Mouse (Mus musculus) layer of hippocampus, postnatal 10 days (tissue): ENCODE results near the gene Mrpl45. TPM values are rescaled to one million over a fixed set of nuclear protein-coding genes. Genes with fewer than 3 reads are reported as not detected.
"Not testable (repeated sequence)": the region's sequence is repeated elsewhere in the genome, so short reads cannot be mapped to it uniquely, and the experiment has no call there.

ENCODE experiments used
- DNase-seq, 2 experiments: peaks; one replicate each; pipeline ENCODE4 v3.0.0; 2021; ENCODE audit warnings: low spot score in 2 of 2
- long read RNA-seq: library from polyadenylated mRNA; stranded (forward); transcript quantifications from one replicate; pipeline ENCODE4 v2.0.0, GENCODE M21; 2023
- total RNA-seq, 2 experiments: library from RNA; stranded (reverse); gene quantifications; 2 replicates each; pipeline ENCODE4 v1.2.3; 2021

The Mrpl45 gene
- total RNA-seq: 10 to 100 TPM; 22.8 to 23.7 TPM
- long read RNA-seq, transcript Mrpl45-201 (8 exons, 2,431 nt): major isoform, 51 of 83 reads
- long read RNA-seq, partial matches to known transcripts: 7 of 83 reads
- long read RNA-seq, other reads (novel, unspliced or antisense): 25 of 83 reads

GRCm38 (mm10) chr11:97315504-97316503 lies at the start of gene Mrpl45:
Gene Mrpl45, plus strand, starts transcription at chr11:97315716.
- DNase-seq: peak; percentile 98 to 99

DNA sequence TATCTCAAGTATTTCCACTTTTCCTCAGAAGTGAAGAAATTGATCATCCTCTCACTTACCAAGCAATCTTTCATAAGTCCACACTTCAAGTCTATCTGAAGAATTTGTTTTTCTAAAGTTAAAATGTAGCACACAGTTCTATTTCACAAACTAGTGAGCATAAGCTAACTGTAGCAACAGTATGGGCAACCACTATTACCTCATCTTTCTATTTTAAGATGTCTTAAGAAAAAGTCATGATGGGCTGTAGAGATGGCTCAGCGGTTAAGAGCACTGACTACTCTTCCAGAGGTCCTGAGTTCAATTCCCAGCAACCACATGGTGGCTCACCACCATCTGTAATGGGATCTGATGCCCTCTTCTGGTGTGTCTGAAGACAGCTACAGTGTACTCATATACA lies 49.0 kb upstream of the Mrpl45 start:
- DNase-seq: not testable (repeated sequence)

GRCm38 (mm10) chr11:97270004-97270403 lies 45.5 kb upstream of the Mrpl45 start:
- not testable (repeated sequence) for DNase-seq

- no peak for DNase-seq
Observed at GRCm38 (mm10) chr11:97272835-97273234, 42.7 kb upstream of the Mrpl45 start.

GRCm38 (mm10) chr11:97273613-97274012 lies 41.9 kb upstream of the Mrpl45 start:
- no peak for DNase-seq

- DNase-seq: not testable (repeated sequence)
Observed at GRCm38 (mm10) chr11:97274947-97275346, 40.6 kb upstream of the Mrpl45 start.

GRCm38 (mm10) chr11:97275349-97275748 lies 40.2 kb upstream of the Mrpl45 start:
- DNase-seq: no peak

DNA sequence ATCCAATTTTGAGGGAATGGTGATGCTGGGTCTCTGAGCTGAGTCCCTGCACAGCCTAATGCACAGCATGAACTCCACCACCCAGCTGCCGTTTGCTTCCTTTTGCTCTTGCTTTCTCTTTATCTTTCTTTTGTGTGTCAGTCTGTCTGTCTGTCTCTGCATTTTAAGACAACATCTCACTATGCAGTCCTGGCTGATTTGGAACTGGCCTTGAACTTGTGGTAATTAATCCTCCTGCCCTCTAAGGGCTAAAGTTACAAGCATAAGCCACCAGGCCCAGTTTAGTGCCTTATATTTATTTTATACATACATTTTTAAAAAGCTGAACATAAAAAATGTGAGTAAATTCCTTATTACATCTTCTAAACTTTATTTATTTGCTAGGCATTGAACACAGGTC lies 39.5 kb upstream of the Mrpl45 start:
- DNase-seq: no peak

DNA sequence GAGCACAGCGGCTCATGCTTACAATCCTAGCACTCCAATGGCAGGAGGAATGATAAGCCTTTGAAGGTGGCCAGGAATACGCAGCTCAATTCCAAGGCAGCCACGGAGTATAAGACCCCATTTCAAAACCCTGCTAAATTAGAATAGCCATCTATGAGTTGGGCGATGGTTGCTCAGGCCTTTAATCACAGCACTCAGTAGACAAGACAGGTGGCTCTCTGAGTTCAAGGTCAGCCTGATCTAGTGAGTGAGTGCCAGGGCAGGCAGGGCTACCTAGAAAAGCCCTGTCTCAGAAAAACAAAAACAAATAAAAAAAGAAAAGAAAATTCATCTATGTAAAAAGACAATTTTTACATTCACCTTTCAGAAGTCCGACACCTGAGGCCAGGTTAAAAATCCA lies 38.4 kb upstream of the Mrpl45 start:
- no peak for DNase-seq

DNA sequence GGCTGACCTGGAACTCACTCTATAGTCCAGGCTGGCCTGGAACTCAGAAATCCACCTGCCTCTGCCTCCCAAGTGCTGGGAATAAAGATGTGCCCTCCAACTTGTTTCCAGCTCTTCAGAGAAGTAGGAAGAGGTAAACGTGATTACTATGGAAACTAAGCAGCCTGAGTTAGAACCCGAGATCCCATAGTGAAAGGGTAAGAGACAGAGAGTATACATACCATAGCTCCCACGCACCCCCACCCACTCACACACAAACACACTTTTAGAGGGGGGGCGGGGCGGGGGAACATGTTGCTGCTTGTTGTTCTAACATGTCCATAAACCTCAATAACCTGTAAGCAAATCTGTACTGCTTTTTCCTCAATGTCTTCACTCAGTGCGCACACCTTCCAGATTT lies 37.1 kb upstream of the Mrpl45 start:
- no peak for DNase-seq

- DNase-seq: no peak
Observed at GRCm38 (mm10) chr11:97279040-97279404, 36.5 kb upstream of the Mrpl45 start.

DNA sequence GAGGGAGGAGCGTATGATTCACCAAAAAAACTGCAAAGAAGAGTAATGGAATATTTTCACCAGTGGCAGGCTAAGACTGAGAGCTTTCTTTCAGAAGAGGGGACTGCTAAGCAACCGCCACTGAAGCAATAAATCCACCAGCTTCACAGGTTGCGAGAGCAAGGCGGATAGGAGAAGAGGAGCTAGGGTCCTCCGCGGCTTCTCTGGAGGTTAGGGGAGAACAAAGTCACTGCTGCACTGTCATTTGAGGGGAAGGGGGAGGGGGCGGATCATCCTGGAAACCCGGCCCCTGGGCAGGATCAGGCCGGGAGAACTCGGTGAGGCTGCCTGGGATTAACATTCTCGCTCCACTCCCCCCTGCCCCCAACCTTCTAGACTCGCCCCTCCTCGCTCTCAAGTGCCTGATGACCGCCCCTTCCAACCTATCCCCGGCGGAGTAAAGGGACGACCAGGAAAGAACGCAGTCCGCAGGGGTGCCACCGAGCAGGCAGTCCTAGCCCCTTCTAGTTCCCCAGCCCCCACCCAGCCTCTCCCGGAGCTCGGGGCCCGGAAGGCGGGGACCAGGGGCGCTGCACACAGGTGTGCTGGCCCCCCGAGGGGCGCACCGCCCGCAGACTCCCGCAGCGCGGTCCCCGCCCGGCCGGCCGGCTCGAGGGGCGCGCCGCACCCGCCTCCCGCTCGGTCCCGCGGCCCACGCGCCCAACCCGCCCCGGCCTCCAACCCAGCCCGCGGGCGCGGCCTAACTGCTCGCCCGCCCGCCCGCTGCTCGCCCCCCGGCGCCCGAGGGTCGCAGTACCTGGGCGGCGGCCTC lies 35.9 kb upstream of the Mrpl45 start:
- DNase-seq: peak; percentile 68 to 69

DNA sequence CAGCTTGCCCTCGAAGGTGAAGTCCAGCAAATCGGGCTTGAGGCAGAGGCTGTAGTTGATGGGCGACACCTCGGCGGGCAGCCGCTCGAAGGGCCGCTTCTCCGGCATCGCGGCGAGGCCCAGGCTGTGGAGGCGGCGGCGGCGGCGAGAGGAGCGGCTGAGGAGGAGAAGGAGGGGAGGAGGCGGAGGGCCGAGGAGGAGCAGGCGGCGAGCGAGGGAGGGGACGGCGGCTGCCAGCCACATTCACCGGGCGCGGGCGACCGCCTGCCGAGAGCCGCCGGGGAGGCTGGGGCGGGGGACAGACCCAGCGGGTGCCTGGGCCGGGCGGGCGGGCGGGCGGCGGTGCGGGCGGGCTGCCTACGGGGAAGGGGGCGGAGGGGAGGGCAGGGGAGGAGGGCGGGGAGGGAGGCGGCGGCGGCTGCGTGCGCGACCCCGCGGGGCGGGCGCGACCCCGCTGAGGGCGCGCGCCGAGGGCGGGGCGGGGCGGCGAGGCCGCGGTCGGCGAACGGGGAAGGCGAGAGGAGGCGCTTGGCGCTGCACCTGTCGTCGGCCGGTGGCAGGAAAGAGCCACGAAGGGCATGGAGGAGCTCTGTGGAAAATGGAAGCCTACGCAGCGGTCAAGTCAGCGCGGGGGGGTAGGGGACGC lies 35.2 kb upstream of the Mrpl45 start, which contains the start of gene Npepps:
Npepps (minus strand) TSS at position 423 of the 646 bp plus-strand sequence.
- peak; percentile 77 to 82 for DNase-seq

DNA sequence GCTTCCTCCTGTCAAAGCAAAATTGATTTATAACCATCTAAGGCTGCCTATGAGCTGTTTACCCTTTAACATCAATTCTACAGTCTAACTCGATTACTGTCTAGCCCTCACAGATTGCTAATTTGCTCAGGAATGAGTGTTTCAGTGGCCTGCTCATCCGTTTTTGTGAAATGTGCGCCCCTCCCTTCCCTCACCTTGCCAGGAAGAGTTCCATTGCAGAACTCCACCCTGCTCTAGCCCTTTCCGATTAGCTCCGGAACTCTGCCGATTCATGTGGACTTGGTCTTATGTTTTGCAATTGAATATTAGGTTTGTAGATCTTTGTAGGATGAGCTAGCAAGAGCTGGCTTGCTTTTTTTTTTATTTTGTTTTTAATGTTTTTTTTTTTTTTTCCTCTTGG lies 33.3 kb upstream of the Mrpl45 start:
- DNase-seq: no peak

GRCm38 (mm10) chr11:97284854-97285253 lies 30.7 kb upstream of the Mrpl45 start:
- DNase-seq: no peak

DNA sequence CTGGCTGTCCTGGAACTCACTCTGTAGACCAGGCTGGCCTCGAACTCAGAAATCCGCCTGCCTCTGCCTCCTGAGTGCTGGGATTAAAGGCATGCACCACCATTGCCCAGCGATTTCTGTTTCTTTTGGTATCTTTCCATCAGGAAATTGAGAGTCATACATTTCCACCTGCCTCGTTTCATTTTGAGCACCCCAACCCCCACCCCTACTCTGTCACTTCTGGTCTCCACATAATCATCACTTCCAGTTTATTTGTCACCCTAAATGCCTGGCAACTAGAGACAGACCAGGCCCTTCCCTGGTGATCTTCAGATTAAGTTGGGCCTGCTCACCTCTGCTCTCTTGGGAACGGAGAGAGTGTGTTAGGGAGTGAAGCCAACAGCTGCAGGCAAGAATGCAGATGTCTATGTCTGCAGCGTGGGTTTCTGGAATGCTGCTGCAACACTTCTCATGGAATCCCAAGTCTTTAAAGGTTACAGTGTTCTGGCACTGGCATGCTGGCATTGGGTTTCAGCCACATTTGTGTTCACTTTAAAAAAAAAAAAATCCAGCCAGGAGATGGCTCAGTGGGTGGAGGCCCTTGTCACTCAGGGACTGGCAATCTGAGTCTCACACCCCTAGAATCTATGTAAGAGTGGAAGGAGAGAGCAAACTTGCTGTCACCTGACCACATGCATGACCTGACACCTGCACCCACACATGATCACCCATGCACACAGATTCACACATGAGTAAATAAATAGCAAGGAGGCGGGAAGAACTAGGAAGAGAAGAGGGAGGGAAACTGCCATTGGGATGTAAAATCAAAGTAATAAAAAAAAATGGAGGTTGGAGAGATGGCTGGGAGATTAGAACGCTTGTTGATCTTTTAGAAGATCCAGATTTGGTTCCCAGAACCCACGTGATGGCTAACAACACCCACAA lies 29.4 kb upstream of the Mrpl45 start:
- no peak for DNase-seq

DNA sequence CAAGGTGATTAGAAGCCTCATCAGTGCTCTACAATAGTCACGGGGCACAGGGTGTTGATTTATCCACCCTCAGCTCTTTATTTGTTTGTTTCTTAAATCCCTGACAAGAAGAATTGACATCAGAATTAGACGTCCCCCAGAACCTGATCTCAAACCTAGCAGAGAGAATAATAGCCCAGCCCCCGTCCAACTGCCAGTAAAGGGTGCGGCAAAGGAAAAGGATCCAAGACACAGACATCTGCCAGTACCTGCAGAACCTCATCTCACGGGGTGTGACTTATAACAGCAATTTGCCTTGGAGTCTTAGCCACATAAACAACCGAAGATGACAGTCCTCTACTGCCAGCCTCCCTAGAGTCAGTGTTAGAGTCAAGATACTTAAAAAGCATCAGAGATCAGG lies 28.5 kb upstream of the Mrpl45 start:
- DNase-seq: no peak

DNA sequence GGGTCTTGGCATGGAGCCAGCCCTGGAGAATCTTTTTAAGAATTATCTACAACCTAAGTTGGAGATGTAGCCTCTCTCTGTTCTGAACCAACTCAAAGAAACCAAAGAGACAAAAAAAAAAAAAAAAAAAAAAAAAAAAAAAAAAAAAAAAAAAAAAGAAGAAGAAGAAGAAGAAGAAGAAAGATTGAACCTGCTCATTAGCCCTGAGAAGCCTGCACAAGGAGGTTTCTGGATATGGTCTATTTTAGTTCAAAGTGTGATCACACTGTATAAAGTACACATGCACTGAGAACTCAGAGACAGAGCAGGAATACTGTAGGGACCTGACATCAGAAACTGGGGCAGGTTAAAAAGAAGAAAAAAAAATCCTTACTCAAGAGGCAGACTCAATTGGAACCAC lies 27.9 kb upstream of the Mrpl45 start:
- no peak for DNase-seq

DNA sequence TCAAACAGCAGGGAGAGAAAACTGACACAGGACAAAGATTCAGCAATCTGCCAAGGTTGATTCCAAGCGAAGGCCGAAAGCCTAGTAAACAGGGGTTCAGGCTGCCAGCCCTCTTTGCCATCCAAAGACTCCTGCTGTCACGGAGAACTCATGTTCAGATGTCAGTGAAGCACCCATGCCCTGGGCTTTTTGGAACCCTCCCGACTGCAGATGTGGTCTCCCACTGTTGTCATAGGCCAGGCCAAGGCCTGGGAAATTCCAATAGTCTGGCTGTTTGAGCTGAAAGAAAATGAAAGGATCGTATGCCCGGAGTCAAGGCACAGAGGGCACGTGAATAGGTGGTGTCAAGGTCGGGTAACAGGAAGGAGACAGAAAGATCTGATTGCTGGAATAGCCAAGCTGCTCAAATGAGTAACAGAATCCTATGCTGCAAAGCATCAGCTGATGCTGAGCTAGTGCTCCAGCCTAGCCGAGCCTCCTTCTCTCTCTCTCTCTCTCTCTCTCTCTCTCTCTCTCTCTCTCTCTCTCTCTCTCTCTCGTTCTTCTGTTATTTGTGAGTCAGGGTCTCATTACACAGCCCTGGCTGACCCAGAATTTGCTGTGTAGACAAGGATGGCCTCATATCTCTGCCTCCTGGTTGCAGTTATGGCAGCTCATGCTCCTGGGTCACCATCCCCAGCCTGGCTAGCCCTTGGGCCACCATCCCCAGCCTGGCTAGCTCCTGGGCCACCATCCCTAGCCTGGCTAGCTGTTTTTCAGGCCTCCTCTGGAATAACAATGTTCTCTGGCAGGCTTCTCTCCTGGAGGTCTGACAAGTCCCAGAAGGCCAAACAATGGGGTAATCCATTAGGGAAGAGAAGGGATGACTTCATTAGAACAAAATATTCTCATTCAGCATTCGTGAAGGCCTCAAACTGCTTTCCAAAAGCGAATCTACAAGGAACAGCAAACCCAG lies 26.0 kb upstream of the Mrpl45 start:
- peak; percentile 38 to 61 for DNase-seq
